Mouse (Mus musculus) stomach, embryonic 16.5 days (tissue): ENCODE measurements around the gene Myo18b. TPM values are rescaled to one million over a fixed set of nuclear protein-coding genes. Genes with fewer than 3 reads are reported as not detected.

Experiments
- ATAC-seq: fragments of 200-750 bp; cut with Nextera tagmentation; 2 replicates; pipeline ENCODE4 v1.8.0; 2017; ENCODE audit warnings: moderate number of reproducible peaks, moderate TSS enrichment; ENCODE audit not compliant: insufficient read depth, low FRiP score
- H3K27ac ChIP-seq: fragments of 300-500 bp; sonication (generic); 2 replicates; pipeline ENCODE4 v1.5.1; 2014; ENCODE audit warnings: low read length
- H3K27me3 ChIP-seq: fragments of 300-500 bp; sonication (generic); 2 replicates; pipeline ENCODE4 v1.6.1; 2014; ENCODE audit warnings: low read length, control low read depth, mixed read lengths; ENCODE audit not compliant: control insufficient read depth, insufficient read depth
- H3K36me3 ChIP-seq: fragments of 300-500 bp; sonication (generic); 2 replicates; pipeline ENCODE4 v1.6.1; 2014; ENCODE audit warnings: low read length; ENCODE audit not compliant: control insufficient read depth, insufficient read depth
- H3K4me1 ChIP-seq: fragments of 300-500 bp; sonication (generic); 2 replicates; pipeline ENCODE4 v1.6.1; 2014; ENCODE audit warnings: low read length, control low read depth, mixed read lengths; ENCODE audit not compliant: control insufficient read depth, insufficient read depth
- H3K4me2 ChIP-seq: fragments of 300-500 bp; sonication (generic); 2 replicates; pipeline ENCODE4 v1.6.1; 2014; ENCODE audit warnings: low read depth, low read length, mixed read lengths
- H3K4me3 ChIP-seq: fragments of 300-500 bp; sonication (generic); replicated peaks from 2 replicates; pipeline ENCODE4 v1.5.1; 2014; ENCODE audit warnings: mild to moderate bottlenecking, low read length
- H3K9ac ChIP-seq: fragments of 300-500 bp; sonication (generic); 2 replicates; pipeline ENCODE4 v1.6.1; 2014; ENCODE audit warnings: low read length
- H3K9me3 ChIP-seq: fragments of 300-500 bp; sonication (generic); replicated peaks from 2 replicates; pipeline ENCODE4 v1.6.1; 2016; ENCODE audit warnings: low read length, control low read depth; ENCODE audit not compliant: control insufficient read depth
- WGBS: fragments of 180-500 bp; shearing (Covaris S2); extraction: QIAGEN DNeasy Blood & Tissue Kit; methylation state at CpG from one replicate; pipeline ENCODE4 v1.1.7; 2014; 5-methylcytosine and 5-hydroxymethylcytosine counted together
- polyA plus RNA-seq: library from polyadenylated mRNA; unstranded; fragments of >200 nt; fragmentation: Nextera tagmentation; extraction: Ambion mirVana; gene quantifications from 2 replicates; pipeline ENCODE4 v1.2.1, GENCODE M21; 2015

Gene Myo18b
- polyA plus RNA-seq, 1 experiment from 2014 or later = 2.1 TPM

DNA sequence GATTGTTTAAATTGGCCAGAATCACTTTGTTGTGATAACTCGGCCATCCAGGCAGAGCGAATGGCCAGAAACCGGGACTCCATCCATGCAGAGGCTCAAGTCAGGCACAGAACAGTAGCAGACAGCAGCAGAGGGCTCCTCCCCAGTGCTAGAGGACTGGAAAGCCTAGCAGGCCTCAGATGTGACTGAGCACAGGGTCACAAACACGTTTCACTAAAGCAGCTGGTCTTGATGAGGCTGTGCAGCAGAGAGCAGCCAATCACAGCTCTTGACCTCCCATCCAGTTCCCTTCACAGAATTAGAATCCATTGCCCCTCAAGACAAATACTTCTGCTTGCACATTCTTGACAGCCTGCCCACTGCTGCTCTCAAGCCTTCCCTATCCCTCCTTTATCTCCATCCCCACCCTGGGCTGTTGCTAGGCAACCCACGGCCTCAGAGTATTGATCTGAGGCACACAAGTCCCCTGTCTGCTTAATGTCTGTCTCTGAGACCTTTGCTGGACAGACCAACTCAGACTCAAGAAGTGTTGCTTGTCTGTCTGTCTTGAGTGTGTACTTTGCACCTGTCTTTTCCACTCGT is 52.4 kb downstream of the Myo18b start:
- H3K4me3 ChIP-seq = no peak overlapping the region
- WGBS = 35% methylated on average over 6 of the region's 6 CpGs
- ATAC-seq = no peak
- no peak overlapping the region for H3K9ac ChIP-seq
- no peaks in the 10 kb centered on the region for H3K4me1 ChIP-seq
- H3K4me2 ChIP-seq = no peak overlapping the region
- no peak overlapping the region for H3K27ac ChIP-seq
- H3K36me3 ChIP-seq = no peaks in the 10 kb centered on the region
- H3K9me3 ChIP-seq = no peaks in the 10 kb centered on the region
- no peaks in the 10 kb centered on the region for H3K27me3 ChIP-seq

GRCm38 (mm10) chr5:112842696-112843095 is 53.5 kb downstream of the Myo18b start:
- no peaks in the 10 kb centered on the region for H3K36me3 ChIP-seq
- no peak overlapping the region for H3K27ac ChIP-seq

GRCm38 (mm10) chr5:112841850-112842249 is 54.3 kb downstream of the Myo18b start:
- no peaks in the 10 kb centered on the region for H3K9me3 ChIP-seq
- ATAC-seq = no peak
- no peaks in the 10 kb centered on the region for H3K4me1 ChIP-seq
- no peak overlapping the region for H3K27ac ChIP-seq
- H3K9ac ChIP-seq = no peak overlapping the region
- H3K4me3 ChIP-seq = no peak overlapping the region
- 53% methylated on average over 6 of the region's 6 CpGs for WGBS
- H3K4me2 ChIP-seq = no peak overlapping the region
- no peaks in the 10 kb centered on the region for H3K27me3 ChIP-seq
- no peaks in the 10 kb centered on the region for H3K36me3 ChIP-seq

More at GRCm38 (mm10) chr5:112842696-112843095, 53.5 kb downstream of the Myo18b start:
- whole genome bisulfite sequencing = 90% methylated on average over 5 of the region's 5 CpGs
- H3K9me3 ChIP-seq = no peaks in the 10 kb centered on the region
- H3K4me2 ChIP-seq = no peak overlapping the region
- no peak overlapping the region for H3K9ac ChIP-seq
- no peaks in the 10 kb centered on the region for H3K27me3 ChIP-seq
- H3K4me1 ChIP-seq = no peaks in the 10 kb centered on the region
- no peak overlapping the region for H3K4me3 ChIP-seq
- no peak for ATAC-seq

DNA sequence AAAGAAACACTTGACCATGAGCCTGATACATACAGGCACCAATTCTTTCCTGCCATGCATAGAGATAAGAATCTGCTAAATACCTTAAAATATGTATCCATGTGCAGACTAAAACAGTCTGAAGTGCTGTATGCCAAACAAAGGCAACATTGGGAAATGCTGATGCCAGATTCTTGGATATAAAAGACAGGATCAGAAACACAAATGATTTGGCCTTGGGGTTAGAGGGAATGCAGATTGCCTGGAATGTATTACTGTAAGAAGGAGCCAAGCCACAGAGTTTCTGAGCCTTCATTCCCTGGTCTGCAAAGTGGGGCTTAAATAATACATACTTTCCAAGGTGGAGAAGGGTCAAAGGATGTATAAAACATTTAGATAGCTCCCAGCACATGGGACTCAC is 61.3 kb downstream of the Myo18b start:
- H3K4me3 ChIP-seq = no peak overlapping the region
- no peaks in the 10 kb centered on the region for H3K9me3 ChIP-seq
- ATAC-seq = no peak
- no peak overlapping the region for H3K4me2 ChIP-seq
- H3K27ac ChIP-seq = no peak overlapping the region
- H3K36me3 ChIP-seq = no peaks in the 10 kb centered on the region
- no peaks in the 10 kb centered on the region for H3K27me3 ChIP-seq
- no peaks in the 10 kb centered on the region for H3K4me1 ChIP-seq
- no peak overlapping the region for H3K9ac ChIP-seq

DNA sequence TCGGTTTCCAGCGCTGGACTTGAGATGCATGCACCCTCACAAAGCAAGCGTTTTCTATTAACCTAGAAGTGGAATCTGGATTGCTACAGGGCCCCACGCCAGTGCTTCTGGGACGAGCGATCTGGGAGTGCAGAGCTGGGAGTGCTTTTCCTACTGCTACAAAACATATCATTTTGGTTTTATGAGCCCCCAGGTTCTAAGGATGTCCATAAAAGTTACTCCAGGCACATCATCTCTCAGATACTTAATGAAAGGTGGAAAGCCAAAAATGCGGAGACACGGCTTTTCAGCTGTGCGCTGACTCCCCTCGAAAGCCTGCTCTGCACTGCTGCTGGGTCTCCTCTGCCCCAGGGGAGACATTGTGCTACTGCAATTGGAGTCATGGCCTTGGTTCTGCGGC is 62.3 kb downstream of the Myo18b start:
- no peak for ATAC-seq
- Histone ChIP-seq H3K36me3 (no peaks in the 10 kb centered on the region), H3K27me3 (no peaks in the 10 kb centered on the region), H3K9me3 (no peaks in the 10 kb centered on the region), H3K27ac (no peak overlapping the region), H3K4me3 (no peak overlapping the region), H3K4me1 (no peaks in the 10 kb centered on the region), H3K9ac (no peak overlapping the region), H3K4me2 (no peak overlapping the region)
- 65% methylated on average over 11 of the region's 11 CpGs for WGBS

DNA sequence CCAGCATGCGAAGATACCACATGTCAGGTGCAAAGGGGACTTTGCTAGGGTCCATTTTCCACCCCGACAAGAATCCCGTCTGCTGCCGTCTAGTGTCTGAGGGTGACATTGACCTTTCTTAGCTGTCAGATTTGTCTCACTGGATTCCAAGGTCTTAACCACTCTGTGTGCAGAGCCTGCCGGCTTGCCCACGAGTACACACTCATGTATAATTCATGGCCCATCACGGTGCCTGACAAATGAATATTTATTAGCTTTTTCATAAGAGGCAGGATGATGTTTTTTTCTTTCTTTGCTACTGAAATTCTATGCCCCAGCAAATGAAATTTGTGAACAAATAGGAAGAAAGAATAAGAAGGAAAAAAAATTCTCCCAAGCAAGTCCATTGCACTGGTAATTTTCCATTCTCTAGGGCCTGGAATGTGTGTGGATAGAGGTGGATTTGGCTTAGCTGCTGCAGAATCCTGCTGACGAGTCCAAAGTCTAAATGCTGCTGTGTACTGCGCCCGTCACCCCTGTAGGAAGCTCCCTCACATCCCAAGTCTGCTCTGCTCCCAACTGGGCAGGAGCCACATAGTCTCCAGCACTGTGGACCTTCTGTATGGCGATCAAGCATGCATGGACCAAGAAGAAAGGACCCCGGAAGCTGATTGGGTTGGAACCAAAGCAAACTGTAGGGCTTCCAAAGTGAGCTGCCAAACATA is 70.9 kb downstream of the Myo18b start:
- WGBS = 69% methylated on average over 12 of the region's 12 CpGs
- no peak overlapping the region for H3K4me2 ChIP-seq
- H3K4me3 ChIP-seq = no peak overlapping the region
- no peaks in the 10 kb centered on the region for H3K4me1 ChIP-seq
- H3K27me3 ChIP-seq = no peaks in the 10 kb centered on the region
- H3K27ac ChIP-seq = no peak overlapping the region
- H3K9ac ChIP-seq = no peak overlapping the region
- H3K36me3 ChIP-seq = no peaks in the 10 kb centered on the region
- no peaks in the 10 kb centered on the region for H3K9me3 ChIP-seq
- no peak for ATAC-seq

- Histone ChIP-seq H3K9me3 (no peaks in the 10 kb centered on the region), H3K4me1 (no peaks in the 10 kb centered on the region), H3K4me3 (no peak overlapping the region), H3K27me3 (no peaks in the 10 kb centered on the region), H3K9ac (no peak overlapping the region), H3K4me2 (no peak overlapping the region), H3K27ac (no peak overlapping the region), H3K36me3 (no peaks in the 10 kb centered on the region)
- ATAC-seq = no peak
- 36% methylated on average over 13 of the region's 13 CpGs for WGBS
These were observed 71.8 kb downstream of the Myo18b start for GRCm38 (mm10) chr5:112824376-112824775.

- Histone ChIP-seq H3K36me3 (no peaks in the 10 kb centered on the region), H3K9me3 (no peaks in the 10 kb centered on the region), H3K4me3 (no peak overlapping the region), H3K4me1 (no peaks in the 10 kb centered on the region), H3K9ac (no peak overlapping the region), H3K27ac (no peak overlapping the region), H3K4me2 (no peak overlapping the region), H3K27me3 (no peaks in the 10 kb centered on the region)
- WGBS = 70% methylated on average over 3 of the region's 3 CpGs
- ATAC-seq = no peak
These were observed 73.7 kb downstream of the Myo18b start for GRCm38 (mm10) chr5:112822426-112822825.

GRCm38 (mm10) chr5:112815051-112815450 is 81.1 kb downstream of the Myo18b start:
- no peak overlapping the region for H3K4me3 ChIP-seq
- WGBS = 82% methylated on average over 7 of the region's 7 CpGs
- no peak overlapping the region for H3K27ac ChIP-seq
- no peaks in the 10 kb centered on the region for H3K4me1 ChIP-seq
- H3K27me3 ChIP-seq = no peaks in the 10 kb centered on the region
- H3K9ac ChIP-seq = no peak overlapping the region
- H3K36me3 ChIP-seq = no peaks in the 10 kb centered on the region
- no peaks in the 10 kb centered on the region for H3K9me3 ChIP-seq
- no peak for ATAC-seq
- H3K4me2 ChIP-seq = no peak overlapping the region
